Mouse (Mus musculus): ENCODE data around the gene Nr0b2. TPM values are rescaled to one million over a fixed set of nuclear protein-coding genes. Genes with fewer than 3 reads are reported as not detected.
A peak's percentile ranks its signal among the peaks of the same experiment; 100 is the strongest.
"Not testable (repeated sequence)": the region's sequence is repeated elsewhere in the genome, so short reads cannot be mapped to it uniquely, and the experiment has no call there.

Gene Nr0b2
- 10 to 100 TPM; 39.9 to 65.5 TPM for total RNA-seq (2021)
- 251 and 295 TPM in 2 replicates for polyA plus RNA-seq (2012; rRNA removed)
- long read RNA-seq, transcript Nr0b2-201 (2 exons, 1,132 nt), result major isoform, 40 of 43 reads
- long read RNA-seq, partial matches to known transcripts, result 2 of 43 reads
- long read RNA-seq, other reads (novel, unspliced or antisense), result 1 of 43 reads

GRCm38 (mm10) chr4:133552768-133553447 lies at the start of gene Nr0b2:
Nr0b2 (plus strand) TSS chr4:133553376.
- DNase-seq, result peak; percentile 92

GRCm38 (mm10) chr4:133504300-133504699 lies 48.9 kb upstream of the Nr0b2 start:
- no peak for DNase-seq

- DNase-seq, result no peak
Observed at GRCm38 (mm10) chr4:133504755-133505485, 48.3 kb upstream of the Nr0b2 start.

GRCm38 (mm10) chr4:133506573-133506972 lies 46.6 kb upstream of the Nr0b2 start:
- DNase-seq, result no peak

GRCm38 (mm10) chr4:133508990-133509389 lies 44.2 kb upstream of the Nr0b2 start:
- DNase-seq, result no peak

GRCm38 (mm10) chr4:133511050-133511449 lies 42.1 kb upstream of the Nr0b2 start:
- no peak for DNase-seq

- DNase-seq, result not testable (repeated sequence)
Observed at GRCm38 (mm10) chr4:133512511-133512910, 40.7 kb upstream of the Nr0b2 start.

GRCm38 (mm10) chr4:133512972-133513371 lies 40.2 kb upstream of the Nr0b2 start:
- DNase-seq, result peak; percentile 84

GRCm38 (mm10) chr4:133518601-133519368 lies 34.4 kb upstream of the Nr0b2 start, which contains the start of gene Kdf1:
Kdf1 (plus strand) TSS chr4:133518963.
- no peak for DNase-seq

- DNase-seq, result peak; percentile 41
Observed at GRCm38 (mm10) chr4:133519369-133519665, 33.9 kb upstream of the Nr0b2 start.

GRCm38 (mm10) chr4:133521502-133521901 lies 31.7 kb upstream of the Nr0b2 start:
- DNase-seq, result no peak

GRCm38 (mm10) chr4:133527788-133528187 lies 25.4 kb upstream of the Nr0b2 start:
- DNase-seq, result no peak

GRCm38 (mm10) chr4:133532777-133533176 lies 20.4 kb upstream of the Nr0b2 start:
- no peak for DNase-seq

GRCm38 (mm10) chr4:133536081-133536480 lies 17.1 kb upstream of the Nr0b2 start:
- DNase-seq, result no peak

- peak; percentile 88 for DNase-seq
Observed at GRCm38 (mm10) chr4:133536652-133537051, 16.5 kb upstream of the Nr0b2 start.

GRCm38 (mm10) chr4:133545272-133546231 lies 7.6 kb upstream of the Nr0b2 start, which contains the start of gene Nudc:
Nudc (minus strand) TSS chr4:133545996.
- DNase-seq, result peak; percentile 99

- DNase-seq, result peak; percentile 43
Observed at GRCm38 (mm10) chr4:133552029-133552428, 1.1 kb upstream of the Nr0b2 start.

- DNase-seq, result peak; percentile 69
Observed at GRCm38 (mm10) chr4:133553448-133554330, 513 bp downstream of the Nr0b2 start.

GRCm38 (mm10) chr4:133557041-133557717 lies 4.0 kb downstream of the Nr0b2 start:
- DNase-seq, result peak; percentile 49

GRCm38 (mm10) chr4:133559846-133560245 lies 6.7 kb downstream of the Nr0b2 start:
- DNase-seq, result no peak
